Mouse (Mus musculus): ENCODE measurements around the gene Ifrd2. TPM values are rescaled to one million over a fixed set of nuclear protein-coding genes. Genes with fewer than 3 reads are reported as not detected.

The Ifrd2 gene
- polyA plus RNA-seq, 1 experiment: 45.3 TPM

DNA sequence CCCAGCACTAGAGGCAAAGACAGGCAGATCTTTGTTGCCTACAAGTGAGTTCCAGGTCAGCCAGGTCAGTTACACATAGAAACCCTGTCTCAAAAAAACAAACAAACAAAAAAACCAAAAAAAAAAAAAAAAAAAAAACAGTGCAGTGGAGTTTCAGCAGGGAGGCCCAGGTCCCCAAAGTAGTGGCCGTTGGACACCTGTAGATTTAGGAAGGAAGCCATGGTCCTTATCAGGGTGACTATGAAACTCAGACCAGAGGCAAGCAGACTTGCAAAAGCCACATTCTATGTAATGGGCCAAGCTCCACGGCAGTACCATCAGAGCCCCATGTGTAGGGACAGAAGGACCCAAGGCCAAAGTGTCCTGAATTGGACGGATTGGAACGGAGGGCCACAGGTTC is 5.9 kb upstream of the Ifrd2 start:
- H3K27me3 ChIP-seq (ENCODE audit: control insufficient read depth, insufficient read depth, low read length, poor library complexity, severe bottlenecking): no peaks in the 10 kb centered on the region
- no peaks in the 10 kb centered on the region for H3K9me3 ChIP-seq (replicated peaks; ENCODE audit: control insufficient read depth, insufficient read depth, low read length, poor library complexity, severe bottlenecking)
- no peak overlapping the region for H3K27ac ChIP-seq (ENCODE audit: insufficient read depth, low read length)
- H3K36me3 ChIP-seq (ENCODE audit: control insufficient read depth, insufficient read depth, low read length, poor library complexity, severe bottlenecking): no peaks in the 10 kb centered on the region
- peaks cover 2% of the 10 kb centered on the region for H3K4me1 ChIP-seq (ENCODE audit: control insufficient read depth, insufficient read depth, low read length)
- TF ChIP-seq POLR2A (IDR thresholded peaks at IDR 0.05; ENCODE audit: insufficient read depth, low read length): no peak
- TF ChIP-seq CTCF (IDR thresholded peaks at IDR 0.05; ENCODE audit: low read depth, low read length): no peak
- TF ChIP-seq EP300 (IDR thresholded peaks at IDR 0.05; ENCODE audit: insufficient read depth, low read depth, low read length): no peak
- H3K4me3 ChIP-seq (ENCODE audit: low read depth, low read length): no peak overlapping the region; the same call in 1 of the 2 replicates
- H3K9ac ChIP-seq (ENCODE audit: low read depth, poor library complexity, severe bottlenecking): peak overlapping the region; percentile 28; the same call in 1 of the 2 replicates

DNA sequence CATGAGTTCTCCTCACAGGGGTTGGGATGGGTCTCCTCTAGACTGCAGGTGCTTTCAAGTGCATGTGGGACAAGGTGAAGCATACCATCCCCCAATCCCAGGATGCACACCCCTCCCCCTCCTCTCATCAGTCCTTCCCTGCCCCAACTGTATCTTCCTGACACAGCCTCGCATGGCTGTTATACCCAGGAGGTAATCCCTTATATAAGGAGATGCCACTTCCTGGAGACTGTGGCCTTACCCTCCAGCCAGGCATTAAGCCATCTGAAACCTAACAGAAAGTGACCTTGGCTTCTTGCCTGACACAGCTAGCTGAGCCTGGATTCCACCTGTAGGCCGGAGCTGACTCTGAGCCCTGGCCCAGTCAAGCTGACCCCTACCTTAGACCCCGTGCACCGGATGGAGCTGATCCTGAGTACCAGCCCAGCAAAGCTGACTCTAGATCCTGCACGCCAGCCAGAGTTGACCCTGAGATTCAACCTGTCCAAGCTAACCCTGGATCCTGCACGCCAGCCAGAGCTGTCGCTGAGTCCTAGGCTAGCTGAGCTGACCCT is 4.9 kb upstream of the Ifrd2 start:
- H3K27ac ChIP-seq (ENCODE audit: insufficient read depth, low read length): no peak overlapping the region
- no peak for TF ChIP-seq POLR2A (IDR thresholded peaks at IDR 0.05; ENCODE audit: insufficient read depth, low read length)
- TF ChIP-seq EP300 (IDR thresholded peaks at IDR 0.05; ENCODE audit: insufficient read depth, low read depth, low read length): no peak
- no peak for TF ChIP-seq CTCF (IDR thresholded peaks at IDR 0.05; ENCODE audit: low read depth, low read length)
- no peak overlapping the region for H3K9ac ChIP-seq (ENCODE audit: low read depth, poor library complexity, severe bottlenecking)
- peaks cover 2% of the 10 kb centered on the region for H3K4me1 ChIP-seq (ENCODE audit: control insufficient read depth, insufficient read depth, low read length)
- no peaks in the 10 kb centered on the region for H3K9me3 ChIP-seq (replicated peaks; ENCODE audit: control insufficient read depth, insufficient read depth, low read length, poor library complexity, severe bottlenecking)
- no peaks in the 10 kb centered on the region for H3K36me3 ChIP-seq (ENCODE audit: control insufficient read depth, insufficient read depth, low read length, poor library complexity, severe bottlenecking)
- H3K27me3 ChIP-seq (ENCODE audit: control insufficient read depth, insufficient read depth, low read length, poor library complexity, severe bottlenecking): no peaks in the 10 kb centered on the region
- no peak overlapping the region for H3K4me3 ChIP-seq (ENCODE audit: low read depth, low read length)

DNA sequence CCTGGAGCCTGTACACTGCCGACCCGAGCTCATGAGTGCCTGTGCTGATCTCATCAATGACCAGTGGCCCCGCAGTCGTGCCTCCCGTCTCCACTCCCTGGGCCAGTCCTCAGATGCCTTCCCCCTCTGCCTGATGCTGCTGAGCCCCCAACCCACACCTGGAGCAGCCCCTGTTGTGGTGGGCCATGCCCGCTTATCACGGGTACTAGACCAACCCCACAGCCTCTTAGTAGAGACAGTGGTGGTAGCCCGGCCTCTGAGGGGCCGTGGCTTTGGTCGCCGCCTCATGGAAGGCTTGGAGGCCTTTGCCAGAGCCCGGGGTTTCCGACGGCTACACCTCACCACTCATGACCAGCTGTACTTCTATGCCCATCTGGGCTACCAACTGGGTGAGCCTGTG is 4.3 kb upstream of the Ifrd2 start:
- Histone ChIP-seq H3K36me3 (ENCODE audit: control insufficient read depth, insufficient read depth, low read length, poor library complexity, severe bottlenecking) (no peaks in the 10 kb centered on the region), H3K27me3 (ENCODE audit: control insufficient read depth, insufficient read depth, low read length, poor library complexity, severe bottlenecking) (no peaks in the 10 kb centered on the region), H3K9ac (ENCODE audit: low read depth, poor library complexity, severe bottlenecking) (no peak overlapping the region), H3K4me1 (ENCODE audit: control insufficient read depth, insufficient read depth, low read length) (peaks cover 2% of the 10 kb centered on the region), H3K9me3 (replicated peaks; ENCODE audit: control insufficient read depth, insufficient read depth, low read length, poor library complexity, severe bottlenecking) (no peaks in the 10 kb centered on the region), H3K4me3 (ENCODE audit: low read depth, low read length) (no peak overlapping the region), H3K27ac (ENCODE audit: insufficient read depth, low read length) (no peak overlapping the region)
- TF ChIP-seq POLR2A (IDR thresholded peaks at IDR 0.05; ENCODE audit: insufficient read depth, low read length) (no peak), CTCF (IDR thresholded peaks at IDR 0.05; ENCODE audit: low read depth, low read length) (no peak), EP300 (IDR thresholded peaks at IDR 0.05; ENCODE audit: insufficient read depth, low read depth, low read length) (no peak)

DNA sequence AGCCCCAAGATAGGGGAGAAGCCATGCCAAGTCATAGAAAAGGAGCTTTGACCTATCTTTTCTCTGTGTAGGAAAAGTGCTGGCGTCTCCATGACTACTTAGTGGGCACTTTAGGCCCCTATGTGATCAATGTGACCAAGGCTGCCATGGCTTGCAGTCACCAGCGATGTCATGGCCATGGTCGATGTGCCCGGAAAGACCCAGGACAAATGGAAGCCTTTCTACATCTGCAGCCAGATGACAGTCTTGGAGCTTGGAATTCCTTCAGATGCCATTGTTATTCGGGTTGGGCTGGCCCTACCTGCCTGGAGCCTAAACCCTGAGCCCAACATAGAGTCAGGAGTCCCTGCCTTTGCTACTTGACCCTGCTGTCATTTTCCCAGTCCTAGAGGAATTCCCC is 938 bp upstream of the Ifrd2 start:
- no peak overlapping the region for H3K9ac ChIP-seq (ENCODE audit: low read depth, poor library complexity, severe bottlenecking)
- H3K4me1 ChIP-seq (ENCODE audit: control insufficient read depth, insufficient read depth, low read length): peaks cover 2% of the 10 kb centered on the region
- H3K4me3 ChIP-seq (ENCODE audit: low read depth, low read length): no peak overlapping the region
- no peaks in the 10 kb centered on the region for H3K27me3 ChIP-seq (ENCODE audit: control insufficient read depth, insufficient read depth, low read length, poor library complexity, severe bottlenecking)
- TF ChIP-seq POLR2A (IDR thresholded peaks at IDR 0.05; ENCODE audit: insufficient read depth, low read length) (no peak), CTCF (IDR thresholded peaks at IDR 0.05; ENCODE audit: low read depth, low read length) (no peak), EP300 (IDR thresholded peaks at IDR 0.05; ENCODE audit: insufficient read depth, low read depth, low read length) (no peak)
- peaks cover 13% of the 10 kb centered on the region for H3K9me3 ChIP-seq (replicated peaks; ENCODE audit: control insufficient read depth, insufficient read depth, low read length, poor library complexity, severe bottlenecking)
- peaks cover 23% of the 10 kb centered on the region for H3K36me3 ChIP-seq (ENCODE audit: control insufficient read depth, insufficient read depth, low read length, poor library complexity, severe bottlenecking)
- no peak overlapping the region for H3K27ac ChIP-seq (ENCODE audit: insufficient read depth, low read length)

DNA sequence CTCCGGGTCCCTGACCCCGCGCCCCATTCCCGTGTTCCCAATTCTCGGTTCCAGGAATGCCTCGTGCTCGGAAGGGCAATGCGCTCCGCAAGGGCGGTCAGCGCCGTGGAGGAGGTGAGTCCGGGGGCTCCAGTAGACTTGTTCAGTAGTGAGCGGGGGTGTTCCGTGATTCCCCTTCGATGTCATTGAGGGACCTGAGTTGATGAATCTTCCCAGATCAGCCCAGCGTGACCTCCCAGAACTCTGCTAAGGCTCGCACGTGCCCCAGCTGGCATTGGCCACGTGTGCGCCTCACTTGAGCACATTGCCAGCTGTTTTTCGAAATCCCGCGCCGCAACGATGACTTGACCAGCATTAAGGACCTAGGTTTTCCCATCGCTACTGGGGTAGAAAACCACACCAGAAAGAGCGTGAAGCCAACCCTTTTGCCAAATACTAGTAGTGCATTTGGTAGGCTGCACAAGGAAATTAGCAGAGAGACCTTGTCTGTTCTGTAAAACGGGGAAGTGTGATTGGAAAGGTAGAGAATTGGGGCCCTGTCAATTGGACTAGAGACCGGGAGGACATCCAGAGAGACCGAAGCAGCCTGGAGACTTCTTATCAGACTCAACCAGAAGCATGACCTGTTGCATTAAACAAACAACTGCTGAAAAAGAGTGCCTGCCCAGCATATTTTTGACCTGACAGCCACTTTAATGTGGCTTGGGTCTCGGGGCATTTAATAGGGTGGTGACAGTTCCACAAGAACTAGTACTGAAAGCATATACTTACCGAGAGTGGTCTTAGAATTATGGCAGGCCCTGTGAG is 594 bp downstream of the Ifrd2 start:
- peak overlapping the region; percentile 68 for H3K9ac ChIP-seq (ENCODE audit: low read depth, poor library complexity, severe bottlenecking)
- TF ChIP-seq EP300 (IDR thresholded peaks at IDR 0.05; ENCODE audit: insufficient read depth, low read depth, low read length): no peak
- TF ChIP-seq POLR2A (IDR thresholded peaks at IDR 0.05; ENCODE audit: insufficient read depth, low read length): no peak
- TF ChIP-seq CTCF (IDR thresholded peaks at IDR 0.05; ENCODE audit: low read depth, low read length): no peak
- peak overlapping the region; percentile 90 for H3K4me3 ChIP-seq (ENCODE audit: low read depth, low read length)
- H3K36me3 ChIP-seq (ENCODE audit: control insufficient read depth, insufficient read depth, low read length, poor library complexity, severe bottlenecking): peaks cover 35% of the 10 kb centered on the region
- H3K9me3 ChIP-seq (replicated peaks; ENCODE audit: control insufficient read depth, insufficient read depth, low read length, poor library complexity, severe bottlenecking): peaks cover 13% of the 10 kb centered on the region
- H3K27ac ChIP-seq (ENCODE audit: insufficient read depth, low read length): no peak overlapping the region
- no peaks in the 10 kb centered on the region for H3K27me3 ChIP-seq (ENCODE audit: control insufficient read depth, insufficient read depth, low read length, poor library complexity, severe bottlenecking)
- H3K4me1 ChIP-seq (ENCODE audit: control insufficient read depth, insufficient read depth, low read length): peaks cover 2% of the 10 kb centered on the region
